Mouse (Mus musculus) kidney, postnatal 0 days (tissue): Measurements from ENCODE around the gene Meaf6. TPM values are rescaled to one million over a fixed set of nuclear protein-coding genes. Genes with fewer than 3 reads are reported as not detected.

ENCODE experiments used
- ATAC-seq: fragments of 200-750 bp; cut with Nextera tagmentation; replicated peaks from 2 replicates; pipeline ENCODE4 v1.8.0; 2017; ENCODE audit warnings: low read depth, moderate number of reproducible peaks, moderate TSS enrichment, moderate library complexity; ENCODE audit not compliant: low FRiP score
- DNase-seq: peaks from one replicate; pipeline ENCODE4 v3.0.0-alpha.2; 2016; ENCODE audit warnings: low spot score
- H3K27ac ChIP-seq: fragments of 300-500 bp; sonication (generic); 2 replicates; pipeline ENCODE4 v1.5.1; 2014; ENCODE audit warnings: mild to moderate bottlenecking
- H3K27me3 ChIP-seq: fragments of 300-500 bp; sonication (generic); 2 replicates; pipeline ENCODE4 v1.6.1; 2014; ENCODE audit warnings: low read length, mixed read lengths; ENCODE audit not compliant: insufficient read depth
- H3K36me3 ChIP-seq: fragments of 300-500 bp; sonication (generic); 2 replicates; pipeline ENCODE4 v1.6.1; 2014; ENCODE audit warnings: low read length, mixed read lengths; ENCODE audit not compliant: insufficient read depth
- H3K4me1 ChIP-seq: fragments of 300-500 bp; sonication (generic); replicated peaks from 2 replicates; pipeline ENCODE4 v1.6.1; 2014; ENCODE audit warnings: antibody characterized with exemption, low read length, mixed read lengths; ENCODE audit not compliant: insufficient read depth
- H3K4me2 ChIP-seq: fragments of 300-500 bp; sonication (generic); 2 replicates; pipeline ENCODE4 v1.6.1; 2014; ENCODE audit warnings: mild to moderate bottlenecking, low read length, moderate library complexity, mixed read lengths
- H3K4me3 ChIP-seq: fragments of 300-500 bp; sonication (generic); replicated peaks from 2 replicates; pipeline ENCODE4 v1.5.1; 2014; ENCODE audit warnings: low read depth, low read length
- H3K9ac ChIP-seq: fragments of 300-500 bp; sonication (generic); 2 replicates; pipeline ENCODE4 v1.6.1; 2014; ENCODE audit warnings: low read depth, low read length
- H3K9me3 ChIP-seq: fragments of 300-500 bp; sonication (generic); replicated peaks from 2 replicates; pipeline ENCODE4 v1.6.1; 2016; ENCODE audit warnings: low read length, inconsistent platforms, mixed read lengths
- CTCF ChIP-seq: IDR thresholded peaks from 2 replicates; pipeline ENCODE4 v1.5.1; 2016; ENCODE audit warnings: antibody characterized with exemption, low read depth, mild to moderate bottlenecking, moderate library complexity
- WGBS: fragments of 180-500 bp; shearing (Covaris S2); extraction: QIAGEN DNeasy Blood & Tissue Kit; methylation state at CpG from one replicate; pipeline ENCODE4 v1.1.7; 2014; 5-methylcytosine and 5-hydroxymethylcytosine counted together
- polyA plus RNA-seq: library from polyadenylated mRNA; unstranded; fragments of >200 nt; fragmentation: Nextera tagmentation; extraction: Ambion mirVana; gene quantifications from 2 replicates; pipeline ENCODE4 v1.2.1, GENCODE M21; 2015

The Meaf6 gene
- polyA plus RNA-seq, 1 experiment from 2014 or later = 50.8 TPM

DNA sequence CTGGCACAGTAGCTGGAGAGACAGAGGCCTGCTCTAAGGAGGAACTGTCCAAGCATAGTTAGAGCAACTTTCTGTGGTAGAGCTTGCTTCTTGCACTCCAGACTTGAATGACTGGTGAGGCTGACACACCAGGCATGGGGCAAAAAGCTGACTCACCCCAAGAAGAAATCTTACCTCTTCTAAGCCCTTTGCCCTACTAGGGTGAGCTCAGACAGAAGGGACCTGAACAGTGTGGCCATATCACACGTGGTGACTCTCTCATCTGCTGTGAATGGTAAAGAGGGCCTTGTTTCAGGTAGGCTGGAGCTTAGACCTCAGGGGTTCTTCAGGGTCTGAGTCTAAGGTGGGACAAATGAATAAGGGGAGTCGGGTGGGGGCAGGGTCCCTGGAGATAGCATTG is 73.1 kb downstream of the Meaf6 start:
- Histone ChIP-seq H3K36me3 (no peaks in the 10 kb centered on the region), H3K9ac (no peak overlapping the region), H3K27ac (no peak overlapping the region), H3K4me3 (no peak overlapping the region), H3K4me1 (no peaks in the 10 kb centered on the region), H3K4me2 (no peak overlapping the region), H3K9me3 (no peaks in the 10 kb centered on the region), H3K27me3 (no peaks in the 10 kb centered on the region)
- DNase-seq (no peak), ATAC-seq (no peak)
- WGBS = 79% methylated on average over 2 of the region's 2 CpGs
- no peak for TF ChIP-seq CTCF

DNA sequence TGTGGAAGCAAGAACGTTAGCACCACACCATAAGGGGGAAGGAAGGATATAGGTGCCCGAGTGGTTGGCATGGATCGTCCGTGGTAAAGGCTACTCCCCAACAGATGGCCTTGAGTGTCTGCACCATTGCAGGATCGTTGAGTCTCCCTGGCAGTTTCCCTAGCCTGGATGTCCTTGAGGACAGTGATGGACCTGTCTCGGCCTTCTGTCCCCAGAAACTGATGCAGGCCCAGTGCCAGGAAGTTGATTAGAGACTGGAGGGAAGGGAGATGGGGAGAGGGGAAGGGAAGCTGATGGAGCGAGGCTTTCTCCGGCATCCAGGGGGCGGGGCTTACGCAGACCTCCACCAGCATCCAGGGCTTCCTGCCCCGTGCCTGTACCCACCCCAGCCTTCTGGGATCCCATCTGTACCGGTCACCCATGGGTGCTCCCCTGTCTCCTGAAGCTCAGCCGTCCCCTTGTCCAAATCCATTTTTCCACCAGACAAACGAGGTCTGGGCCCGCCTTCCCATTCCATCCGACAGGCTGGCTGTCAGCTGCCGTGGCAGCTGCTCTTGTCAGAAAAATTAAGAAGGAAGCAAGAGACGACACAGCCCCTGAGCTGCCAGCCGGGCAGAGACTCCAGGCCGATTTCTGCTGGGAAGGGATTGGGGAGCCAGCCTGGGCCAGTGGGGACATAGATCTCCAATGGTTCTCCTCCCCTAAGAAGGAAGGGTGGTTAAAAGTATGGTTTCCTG is 73.8 kb downstream of the Meaf6 start:
- DNase-seq = no peak
- no peaks in the 10 kb centered on the region for H3K9me3 ChIP-seq
- no peak overlapping the region for H3K4me3 ChIP-seq
- H3K9ac ChIP-seq = no peak overlapping the region
- whole genome bisulfite sequencing = 65% methylated on average over 20 of the region's 20 CpGs
- no peak for ATAC-seq
- H3K4me2 ChIP-seq = no peak overlapping the region
- no peaks in the 10 kb centered on the region for H3K36me3 ChIP-seq
- H3K4me1 ChIP-seq = no peaks in the 10 kb centered on the region
- TF ChIP-seq CTCF = no peak
- H3K27me3 ChIP-seq = no peaks in the 10 kb centered on the region
- no peak overlapping the region for H3K27ac ChIP-seq

DNA sequence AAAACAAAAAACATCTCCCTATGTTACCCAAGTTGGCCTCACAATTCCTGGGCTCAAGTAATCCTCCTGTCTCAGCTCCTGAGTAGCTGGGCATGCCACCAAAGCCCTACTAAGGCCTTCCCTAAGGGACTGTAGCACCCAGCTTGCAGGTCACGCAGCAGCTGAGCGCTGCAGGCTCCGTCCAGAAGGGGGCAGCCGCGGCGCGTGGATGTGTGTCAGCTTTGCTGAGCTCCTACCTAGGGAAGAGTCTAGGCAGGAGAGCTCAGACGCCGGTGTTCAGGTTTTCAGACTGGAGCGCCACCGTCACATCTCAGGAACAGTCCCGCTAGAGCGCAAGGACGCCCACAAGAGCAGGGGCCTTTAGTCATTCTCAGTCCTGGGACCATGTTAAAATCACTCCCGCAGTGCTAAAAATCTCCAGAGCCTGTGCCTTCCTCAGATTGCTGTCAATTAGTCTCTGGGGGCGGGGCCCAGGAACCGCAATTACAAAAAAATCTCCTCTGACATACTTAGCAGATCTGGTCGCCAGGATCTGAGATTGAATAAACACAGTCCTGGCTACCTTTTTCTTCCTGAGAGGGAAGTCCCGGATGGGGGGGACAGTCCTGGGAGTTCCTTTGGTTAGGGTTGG is 75.5 kb downstream of the Meaf6 start:
- H3K4me3 ChIP-seq = no peak overlapping the region
- peak; percentile 96 for TF ChIP-seq CTCF

DNA sequence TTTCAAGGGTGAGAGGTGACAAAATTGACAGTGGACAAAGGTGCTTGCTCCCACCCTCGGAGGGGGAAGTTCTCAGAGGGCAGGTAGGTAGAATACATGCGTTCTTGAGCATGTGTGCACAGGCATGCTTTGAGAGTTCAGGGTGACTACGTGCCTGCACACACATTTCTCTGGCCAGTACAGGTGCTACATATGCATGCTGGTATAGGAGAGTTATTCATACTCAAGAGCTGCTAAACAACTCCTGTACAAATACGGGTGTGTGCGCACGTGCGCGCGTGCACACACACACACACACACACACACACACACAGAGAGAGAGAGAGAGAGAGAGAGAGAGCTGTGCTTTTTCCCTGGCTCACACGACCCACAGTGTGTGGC is 76.0 kb downstream of the Meaf6 start:
- DNase-seq (no peak), ATAC-seq (no peak)
- no peak overlapping the region for H3K27ac ChIP-seq
- no peak overlapping the region for H3K9ac ChIP-seq
- no peak overlapping the region for H3K4me2 ChIP-seq
- no peak overlapping the region for H3K4me3 ChIP-seq
- WGBS = 66% methylated on average over 10 of the region's 10 CpGs
- no peaks in the 10 kb centered on the region for H3K9me3 ChIP-seq
- H3K4me1 ChIP-seq = no peaks in the 10 kb centered on the region
- TF ChIP-seq CTCF = no peak
- no peaks in the 10 kb centered on the region for H3K27me3 ChIP-seq
- H3K36me3 ChIP-seq = no peaks in the 10 kb centered on the region

More for the DNA sequence above, 75.5 kb downstream of the Meaf6 start:
- H3K9me3 ChIP-seq = no peaks in the 10 kb centered on the region
- no peak overlapping the region for H3K27ac ChIP-seq
- 0 out of 2 replicates have a peak, but pooled peaks have one; percentile 52 for ATAC-seq
- H3K4me1 ChIP-seq = no peaks in the 10 kb centered on the region
- H3K4me2 ChIP-seq = 0 out of 2 replicates have a peak overlapping the region, but pooled peaks have one; percentile 2
- WGBS = 6% methylated on average over 19 of the region's 19 CpGs
- H3K9ac ChIP-seq = no peak overlapping the region
- H3K36me3 ChIP-seq = no peaks in the 10 kb centered on the region
- DNase-seq = peak; percentile 82
- no peaks in the 10 kb centered on the region for H3K27me3 ChIP-seq

DNA sequence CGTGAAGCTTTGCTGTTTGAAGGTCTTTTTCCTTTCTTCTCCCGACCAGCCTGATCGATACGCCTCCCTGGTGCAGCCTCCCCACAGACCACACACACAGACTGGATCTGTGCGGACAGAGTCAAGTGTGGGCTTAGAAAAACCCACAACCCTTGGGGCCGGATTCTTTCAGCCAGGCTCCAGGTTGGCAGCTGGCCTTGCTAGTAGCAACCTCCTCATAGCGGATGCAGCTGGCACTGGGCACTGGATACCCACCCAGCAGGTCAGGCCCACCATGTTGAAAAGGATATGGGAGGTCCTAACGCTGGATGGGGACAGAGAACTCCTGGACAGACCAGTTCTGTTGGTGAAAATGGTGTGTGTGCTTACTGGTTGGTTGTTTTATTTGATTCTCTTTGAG is 76.5 kb downstream of the Meaf6 start:
- no peaks in the 10 kb centered on the region for H3K36me3 ChIP-seq
- no peak overlapping the region for H3K9ac ChIP-seq
- H3K4me1 ChIP-seq = no peaks in the 10 kb centered on the region
- H3K27ac ChIP-seq = no peak overlapping the region
- H3K9me3 ChIP-seq = no peaks in the 10 kb centered on the region
- TF ChIP-seq CTCF = no peak
- H3K4me3 ChIP-seq = no peak overlapping the region
- DNase-seq (no peak), ATAC-seq (no peak)
- WGBS = 55% methylated on average over 8 of the region's 8 CpGs
- H3K27me3 ChIP-seq = no peaks in the 10 kb centered on the region
- no peak overlapping the region for H3K4me2 ChIP-seq

DNA sequence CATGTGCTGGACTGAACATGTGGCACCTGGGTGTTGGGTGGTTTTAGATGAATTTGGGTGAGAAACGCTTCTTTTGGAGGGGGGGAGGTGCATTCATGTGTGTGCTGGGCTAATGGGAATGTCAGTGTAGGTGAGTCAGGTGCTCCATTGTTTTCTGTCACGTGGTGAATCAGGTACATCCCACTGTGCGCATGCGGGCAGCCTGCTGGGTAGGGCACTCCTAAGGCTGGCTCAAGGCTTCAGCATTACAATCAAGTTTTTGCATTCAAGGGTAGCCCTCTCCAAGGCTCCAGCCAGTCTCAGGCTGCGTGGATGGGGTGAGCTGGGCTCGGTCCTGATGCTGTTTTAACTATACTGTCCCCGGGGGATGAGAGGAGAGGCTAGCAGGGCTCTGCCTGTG is 77.8 kb downstream of the Meaf6 start:
- WGBS = 62% methylated on average over 7 of the region's 7 CpGs
- Histone ChIP-seq H3K9me3 (no peaks in the 10 kb centered on the region), H3K4me2 (no peak overlapping the region), H3K36me3 (no peaks in the 10 kb centered on the region), H3K4me3 (no peak overlapping the region), H3K27ac (no peak overlapping the region), H3K9ac (no peak overlapping the region), H3K4me1 (no peaks in the 10 kb centered on the region), H3K27me3 (no peaks in the 10 kb centered on the region)
- ATAC-seq (no peak), DNase-seq (no peak)
- no peak for TF ChIP-seq CTCF

Other genes with a start within 250 kb of the Meaf6 start
- 35.1 and 39.2 TPM in 2 replicates for gene Yrdc, start 234.5 kb upstream of the Meaf6 start, polyA plus RNA-seq
- gene 1110065P20Rik, start 233.9 kb upstream of the Meaf6 start, polyA plus RNA-seq = 65.1 and 80.9 TPM in 2 replicates
- 0.34 and 0.36 TPM in 2 replicates for gene Maneal, start 223.0 kb upstream of the Meaf6 start, polyA plus RNA-seq
- gene Epha10, start 204.2 kb upstream of the Meaf6 start, polyA plus RNA-seq = not detected in 2 replicates
- 7.4 and 8.3 TPM in 2 replicates for gene 9930104L06Rik, start 148.1 kb upstream of the Meaf6 start, polyA plus RNA-seq
- gene Cdca8, start 145.8 kb upstream of the Meaf6 start, polyA plus RNA-seq = 42.8 and 53.9 TPM in 2 replicates
- gene Rspo1, start 98.7 kb upstream of the Meaf6 start, polyA plus RNA-seq = 13.6 and 17.4 TPM in 2 replicates
- gene Gnl2, start 68.5 kb upstream of the Meaf6 start, polyA plus RNA-seq = 63.7 and 66.1 TPM in 2 replicates
- gene Dnali1, start 19.4 kb upstream of the Meaf6 start, polyA plus RNA-seq = 0.05 and 0.14 TPM in 2 replicates
- 25.2 and 26.0 TPM in 2 replicates for gene Snip1, start 18.5 kb upstream of the Meaf6 start, polyA plus RNA-seq
- gene Zc3h12a, start 42.7 kb downstream of the Meaf6 start, polyA plus RNA-seq = 0.59 and 0.78 TPM in 2 replicates